Mouse (Mus musculus): ENCODE measurements around the gene Folr1. TPM values are rescaled to one million over a fixed set of nuclear protein-coding genes. Genes with fewer than 3 reads are reported as not detected.
A peak's percentile ranks its signal among the peaks of the same experiment; 100 is the strongest.

Gene Folr1
- polyA plus RNA-seq, 1 experiment = 0.56 TPM

- no peak overlapping the region for H3K4me3 ChIP-seq (ENCODE audit: insufficient read depth, low read length)
- TF ChIP-seq POLR2A (IDR thresholded peaks at IDR 0.05; ENCODE audit: low read depth, low read length) (no peak), CTCF (IDR thresholded peaks at IDR 0.05; ENCODE audit: borderline replicate concordance, insufficient read depth, low read length) (no peak)
- no peaks in the 10 kb centered on the region for H3K4me1 ChIP-seq (ENCODE audit: control insufficient read depth, insufficient read depth, low read length)
- H3K27ac ChIP-seq (ENCODE audit: insufficient read depth, low read length) = no peak overlapping the region
These were observed 29.9 kb upstream of the Folr1 start for GRCm38 (mm10) chr7:101900331-101901097.

- H3K4me3 ChIP-seq (ENCODE audit: insufficient read depth, low read length) = peak overlapping the region; percentile 53
- peak overlapping the region; percentile 84 for H3K27ac ChIP-seq (ENCODE audit: insufficient read depth, low read length)
- TF ChIP-seq CTCF (IDR thresholded peaks at IDR 0.05; ENCODE audit: borderline replicate concordance, insufficient read depth, low read length) = no peak
- peak; percentile 92 for TF ChIP-seq POLR2A (IDR thresholded peaks at IDR 0.05; ENCODE audit: low read depth, low read length)
- no peaks in the 10 kb centered on the region for H3K4me1 ChIP-seq (ENCODE audit: control insufficient read depth, insufficient read depth, low read length)
These were observed 25.8 kb upstream of the Folr1 start for GRCm38 (mm10) chr7:101896104-101897066.

GRCm38 (mm10) chr7:101895695-101896094 lies 25.1 kb upstream of the Folr1 start:
- peak overlapping the region; percentile 45 for H3K4me3 ChIP-seq (ENCODE audit: insufficient read depth, low read length)
- H3K27ac ChIP-seq (ENCODE audit: insufficient read depth, low read length) = no peak overlapping the region
- TF ChIP-seq CTCF (IDR thresholded peaks at IDR 0.05; ENCODE audit: borderline replicate concordance, insufficient read depth, low read length) (no peak), POLR2A (IDR thresholded peaks at IDR 0.05; ENCODE audit: low read depth, low read length) (no peak)
- H3K4me1 ChIP-seq (ENCODE audit: control insufficient read depth, insufficient read depth, low read length) = no peaks in the 10 kb centered on the region

- H3K27ac ChIP-seq (ENCODE audit: insufficient read depth, low read length) = no peak overlapping the region
- TF ChIP-seq CTCF (IDR thresholded peaks at IDR 0.05; ENCODE audit: borderline replicate concordance, insufficient read depth, low read length) = no peak
- TF ChIP-seq POLR2A (IDR thresholded peaks at IDR 0.05; ENCODE audit: low read depth, low read length) = no peak
- H3K4me3 ChIP-seq (ENCODE audit: insufficient read depth, low read length) = no peak overlapping the region
- no peaks in the 10 kb centered on the region for H3K4me1 ChIP-seq (ENCODE audit: control insufficient read depth, insufficient read depth, low read length)
These were observed 17.9 kb upstream of the Folr1 start for GRCm38 (mm10) chr7:101888460-101888859.

GRCm38 (mm10) chr7:101886274-101886673 lies 15.7 kb upstream of the Folr1 start:
- no peak overlapping the region for H3K27ac ChIP-seq (ENCODE audit: insufficient read depth, low read length)
- H3K4me1 ChIP-seq (ENCODE audit: control insufficient read depth, insufficient read depth, low read length) = no peaks in the 10 kb centered on the region
- no peak overlapping the region for H3K4me3 ChIP-seq (ENCODE audit: insufficient read depth, low read length)
- TF ChIP-seq CTCF (IDR thresholded peaks at IDR 0.05; ENCODE audit: borderline replicate concordance, insufficient read depth, low read length) (no peak), POLR2A (IDR thresholded peaks at IDR 0.05; ENCODE audit: low read depth, low read length) (no peak)

- Histone ChIP-seq H3K27ac (ENCODE audit: insufficient read depth, low read length) (no peak overlapping the region), H3K4me3 (ENCODE audit: insufficient read depth, low read length) (no peak overlapping the region), H3K4me1 (ENCODE audit: control insufficient read depth, insufficient read depth, low read length) (no peaks in the 10 kb centered on the region)
- TF ChIP-seq CTCF (IDR thresholded peaks at IDR 0.05; ENCODE audit: borderline replicate concordance, insufficient read depth, low read length) (no peak), POLR2A (IDR thresholded peaks at IDR 0.05; ENCODE audit: low read depth, low read length) (no peak)
These were observed 13.6 kb upstream of the Folr1 start for GRCm38 (mm10) chr7:101884160-101884559.

- no peak overlapping the region for H3K27ac ChIP-seq (ENCODE audit: insufficient read depth, low read length)
- TF ChIP-seq CTCF (IDR thresholded peaks at IDR 0.05; ENCODE audit: borderline replicate concordance, insufficient read depth, low read length) (no peak), POLR2A (IDR thresholded peaks at IDR 0.05; ENCODE audit: low read depth, low read length) (no peak)
- H3K4me1 ChIP-seq (ENCODE audit: control insufficient read depth, insufficient read depth, low read length) = no peaks in the 10 kb centered on the region
These were observed 12.0 kb upstream of the Folr1 start for GRCm38 (mm10) chr7:101882413-101883154.

GRCm38 (mm10) chr7:101880855-101881254 lies 10.3 kb upstream of the Folr1 start:
- no peak overlapping the region for H3K4me3 ChIP-seq (ENCODE audit: insufficient read depth, low read length)
- no peak for TF ChIP-seq POLR2A (IDR thresholded peaks at IDR 0.05; ENCODE audit: low read depth, low read length)
- TF ChIP-seq CTCF (IDR thresholded peaks at IDR 0.05; ENCODE audit: borderline replicate concordance, insufficient read depth, low read length) = no peak
- no peaks in the 10 kb centered on the region for H3K4me1 ChIP-seq (ENCODE audit: control insufficient read depth, insufficient read depth, low read length)
- H3K27ac ChIP-seq (ENCODE audit: insufficient read depth, low read length) = no peak overlapping the region

More at GRCm38 (mm10) chr7:101882413-101883154, 12.0 kb upstream of the Folr1 start:
- H3K4me3 ChIP-seq (ENCODE audit: insufficient read depth, low read length) = no peak overlapping the region

- Histone ChIP-seq H3K4me1 (ENCODE audit: control insufficient read depth, insufficient read depth, low read length) (no peaks in the 10 kb centered on the region), H3K27ac (ENCODE audit: insufficient read depth, low read length) (no peak overlapping the region), H3K4me3 (ENCODE audit: insufficient read depth, low read length) (no peak overlapping the region)
- TF ChIP-seq CTCF (IDR thresholded peaks at IDR 0.05; ENCODE audit: borderline replicate concordance, insufficient read depth, low read length) (no peak), POLR2A (IDR thresholded peaks at IDR 0.05; ENCODE audit: low read depth, low read length) (no peak)
These were observed 5.4 kb upstream of the Folr1 start for GRCm38 (mm10) chr7:101875978-101876377.

Measured in embryonic fibroblast, embryonic 13.5 days (primary cell).